Comparison of ENCODE assay signal across 11 mouse cellular contexts in genomic region chr11:68145586-68146455, GRCm38 (mm10).
DNase-seq lines count a peak whose midpoint lies in the region; ATAC-seq and TF ChIP-seq lines count a peak whose summit lies in the region.
"Had no signal": no experiment of that assay in that cellular context is flagged by ENCODE, and none has a peak within 500 bp of the region (broad histone marks: within the 10 kb centered on the region; RNA-seq: fewer than 3 reads in every experiment).

No protein-coding gene starts in this region.

- peak overlapping the region; percentile 29 for H3K4me2 ChIP-seq in hindbrain, embryonic 12.5 days (replicated peaks)
- H3K4me2 ChIP-seq in midbrain, embryonic 12.5 days (replicated peaks): peak overlapping the region; percentile 28
- no peak overlapping the region for H3K4me2 ChIP-seq in stomach, postnatal 0 days (replicated peaks; ENCODE audit: low read depth)
- no peak overlapping the region for H3K4me2 ChIP-seq in liver, postnatal 0 days (ENCODE audit: low read depth, low read length)

- peak; percentile 64 for ATAC-seq in hindbrain, embryonic 12.5 days (ENCODE audit: low FRiP score)
- peak; percentile 69 for ATAC-seq in midbrain, embryonic 12.5 days (ENCODE audit: low FRiP score, low read depth)
- no peak for ATAC-seq in stomach, postnatal 0 days (ENCODE audit: low FRiP score, low TSS enrichment)
- ATAC-seq in liver, postnatal 0 days: no peak

- H3K4me3 ChIP-seq in hindbrain, embryonic 12.5 days: no peak overlapping the region
- no peak overlapping the region for H3K4me3 ChIP-seq in midbrain, embryonic 12.5 days
- H3K4me3 ChIP-seq in stomach, postnatal 0 days (ENCODE audit: low read depth, low read length): no peak overlapping the region
- no peak overlapping the region for H3K4me3 ChIP-seq in liver, postnatal 0 days (ENCODE audit: low read depth, low read length)

- H3K27ac ChIP-seq in hindbrain, embryonic 12.5 days: peak overlapping the region; percentile 86
- peak overlapping the region; percentile 87 for H3K27ac ChIP-seq in midbrain, embryonic 12.5 days (replicated peaks)
- H3K27ac ChIP-seq in stomach, postnatal 0 days (replicated peaks): 0 out of 2 replicates have a peak overlapping the region, but pooled peaks have one; percentile 20
- no peak overlapping the region for H3K27ac ChIP-seq in liver, postnatal 0 days (ENCODE audit: low read depth)
- H3K27ac ChIP-seq: liver, embryonic 14.5 days had no signal

- 0 out of 2 replicates have a peak, but pooled peaks cover 6% of the 10 kb centered on the region for H3K27me3 ChIP-seq in hindbrain, embryonic 12.5 days
- H3K27me3 ChIP-seq in midbrain, embryonic 12.5 days: peaks cover 32% of the 10 kb centered on the region
- no peaks in the 10 kb centered on the region for H3K27me3 ChIP-seq in stomach, postnatal 0 days (ENCODE audit: control insufficient read depth, insufficient read depth, low read length)
- H3K27me3 ChIP-seq in liver, postnatal 0 days (ENCODE audit: insufficient read depth, low read length): no peaks in the 10 kb centered on the region

- H3K9me3 ChIP-seq in hindbrain, embryonic 12.5 days (replicated peaks): no peaks in the 10 kb centered on the region
- H3K9me3 ChIP-seq in midbrain, embryonic 12.5 days: no peaks in the 10 kb centered on the region
- no peaks in the 10 kb centered on the region for H3K9me3 ChIP-seq in stomach, postnatal 0 days (ENCODE audit: control insufficient read depth, low read length)
- H3K9me3 ChIP-seq in liver, postnatal 0 days (ENCODE audit: low read length): no peaks in the 10 kb centered on the region

- no peaks in the 10 kb centered on the region for H3K36me3 ChIP-seq in hindbrain, embryonic 12.5 days
- H3K36me3 ChIP-seq in midbrain, embryonic 12.5 days: no peaks in the 10 kb centered on the region
- no peaks in the 10 kb centered on the region for H3K36me3 ChIP-seq in stomach, postnatal 0 days (ENCODE audit: control insufficient read depth, insufficient read depth, low read length)
- no peaks in the 10 kb centered on the region for H3K36me3 ChIP-seq in liver, postnatal 0 days (replicated peaks; ENCODE audit: insufficient read depth, low read length)

- WGBS in hindbrain, embryonic 12.5 days: 7% methylated on average over 17 of the region's 17 CpGs
- 5% methylated on average over 17 of the region's 17 CpGs for WGBS in midbrain, embryonic 12.5 days
- 50% methylated on average over 17 of the region's 17 CpGs for WGBS in stomach, postnatal 0 days
- WGBS in liver, postnatal 0 days (ENCODE audit: insufficient replicate concordance): 45% methylated on average over 17 of the region's 17 CpGs

- peak overlapping the region; percentile 13 for H3K9ac ChIP-seq in hindbrain, embryonic 12.5 days
- peak overlapping the region; percentile 34; the same call in 1 of the 2 replicates for H3K9ac ChIP-seq in midbrain, embryonic 12.5 days (replicated peaks)
- H3K9ac ChIP-seq in stomach, postnatal 0 days (ENCODE audit: low read length): peak overlapping the region; percentile 2; the same call in 1 of the 2 replicates
- H3K9ac ChIP-seq in liver, postnatal 0 days (replicated peaks): no peak overlapping the region
- H3K9ac ChIP-seq: liver, embryonic 14.5 days had no signal

- DNase-seq in right cerebral cortex, postnatal 10 days (ENCODE audit: low spot score in 2 of 2): peak; percentile 54 to 57
- DNase-seq in right cerebral cortex, adult 2 months (ENCODE audit: low spot score in 2 of 2): no peak
- no peak for DNase-seq in stomach, postnatal 0 days (ENCODE audit: low spot score)
- DNase-seq in gastrocnemius, postnatal 10 days: no peak
- DNase-seq in liver, postnatal 0 days: no peak
- no peak for DNase-seq in kidney, adult 18-20 months
- DNase-seq: cerebellum, postnatal 14 days; kidney, postnatal 14 days had no signal

- no peak for TF ChIP-seq CTCF in stomach, postnatal 0 days (IDR thresholded peaks at IDR 0.05; ENCODE audit: low read depth)
- TF ChIP-seq CTCF in liver, postnatal 0 days (IDR thresholded peaks at IDR 0.05; ENCODE audit: low read depth): no peak

- H3K4me1 ChIP-seq in hindbrain, embryonic 12.5 days: peaks cover 54% of the 10 kb centered on the region
- H3K4me1 ChIP-seq in midbrain, embryonic 12.5 days: peaks cover 61% of the 10 kb centered on the region
- 0 out of 2 replicates have a peak, but pooled peaks cover 2% of the 10 kb centered on the region for H3K4me1 ChIP-seq in stomach, postnatal 0 days (replicated peaks; ENCODE audit: control insufficient read depth, insufficient read depth)
- H3K4me1 ChIP-seq in liver, postnatal 0 days (ENCODE audit: insufficient read depth): no peaks in the 10 kb centered on the region; the same call in 1 of the 2 replicates

- no peak for TF ChIP-seq EP300 in stomach, postnatal 0 days (optimal IDR thresholded peaks at IDR 0.05)
- no peak for TF ChIP-seq EP300 in liver, postnatal 0 days (IDR thresholded peaks at IDR 0.05; ENCODE audit: low read depth)

Comparison
In these comparisons a context has a peak if more than half of its experiments do, and no peak if none do; other contexts are left out.
1. DNase-seq: peak in right cerebral cortex, postnatal 10 days (2 of 2); none in right cerebral cortex, adult 2 months (0 of 2), stomach, postnatal 0 days (single experiment), gastrocnemius, postnatal 10 days (single experiment), liver, postnatal 0 days (single experiment) and kidney, adult 18-20 months (single experiment).
2. ATAC-seq: peak in hindbrain, embryonic 12.5 days (single experiment) and midbrain, embryonic 12.5 days (single experiment); none in stomach, postnatal 0 days (single experiment) and liver, postnatal 0 days (single experiment).
3. H3K4me2 ChIP-seq: peak in hindbrain, embryonic 12.5 days (single experiment) and midbrain, embryonic 12.5 days (single experiment); none in stomach, postnatal 0 days (single experiment) and liver, postnatal 0 days (single experiment).